Mouse (Mus musculus) urinary bladder, postnatal 14 days (tissue): Measurements from ENCODE around the gene Abcb1a.

Source experiments
- DNase-seq: peaks from one replicate; pipeline ENCODE4 v3.0.0; 2021; ENCODE audit warnings: low spot score

Abcb1a gene

DNA sequence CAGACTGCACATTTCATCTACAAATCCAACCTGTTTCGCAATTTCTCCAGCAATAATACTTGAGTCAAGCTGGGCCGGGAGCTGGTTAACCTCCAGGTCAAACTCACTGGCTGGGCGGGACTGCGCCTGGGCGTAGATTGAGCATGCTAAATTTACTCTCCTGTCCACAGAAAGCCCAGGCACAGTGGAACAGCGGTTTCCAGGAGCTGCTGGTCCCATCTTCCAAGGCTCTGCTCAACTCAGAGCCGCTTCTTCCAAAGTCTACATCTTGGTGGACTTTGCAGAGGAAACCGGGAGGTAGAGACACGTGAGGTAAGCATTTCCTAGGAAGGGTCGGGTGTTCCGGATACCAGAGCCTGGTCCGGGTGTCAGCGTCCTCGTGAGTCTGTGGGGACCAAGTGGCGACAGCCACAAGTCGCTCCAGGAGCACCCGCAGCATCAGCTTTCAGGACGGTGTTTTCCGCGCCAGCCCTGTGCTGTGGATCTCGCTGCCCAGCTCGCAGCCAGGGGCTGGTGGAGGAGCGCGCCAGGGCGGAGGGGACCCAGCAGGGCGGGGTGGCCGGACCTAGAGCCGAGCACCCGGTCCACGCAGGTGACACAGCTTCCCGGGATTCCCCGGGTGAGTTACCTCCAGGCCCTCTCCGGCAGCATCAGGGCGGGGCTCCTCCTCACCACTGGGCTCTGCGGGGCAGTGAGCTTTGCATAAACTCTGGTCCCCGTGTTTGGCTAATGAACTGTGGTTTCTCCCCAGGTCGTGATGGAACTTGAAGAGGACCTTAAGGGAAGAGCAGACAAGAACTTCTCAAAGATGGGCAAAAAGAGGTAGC, at the start of gene Abcb1a:
Gene Abcb1a, plus strand, starts transcription at position 167 of the 827 bp plus-strand sequence.
- DNase-seq, result peak; percentile 21

DNA sequence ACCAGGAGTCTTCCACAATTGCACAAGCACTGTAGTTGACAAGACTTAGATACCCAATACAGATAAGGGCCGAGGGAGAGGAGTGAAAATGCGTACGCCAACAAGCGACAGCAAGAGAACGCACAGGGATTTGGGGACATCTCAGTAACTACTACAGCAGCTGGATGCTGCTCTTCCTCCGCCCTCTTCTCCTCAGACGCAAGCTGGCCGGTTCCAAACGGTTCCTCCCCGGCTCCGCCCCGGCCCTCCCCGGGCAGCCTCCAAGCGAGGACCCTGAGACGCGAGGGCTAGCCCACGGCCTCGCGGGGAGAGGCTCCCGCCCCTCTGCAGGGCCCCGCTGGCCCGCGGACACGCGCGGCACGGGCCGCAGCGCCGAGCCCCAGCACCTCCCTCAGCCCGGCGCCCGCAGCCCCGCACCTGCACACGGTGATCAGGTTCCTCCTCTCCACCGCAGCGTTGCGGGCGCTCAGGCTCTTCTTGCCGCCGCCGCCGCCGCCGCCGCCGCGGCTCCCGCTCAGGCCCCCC, 37.7 kb upstream of the Abcb1a start:
- DNase-seq, result peak; percentile 5

DNA sequence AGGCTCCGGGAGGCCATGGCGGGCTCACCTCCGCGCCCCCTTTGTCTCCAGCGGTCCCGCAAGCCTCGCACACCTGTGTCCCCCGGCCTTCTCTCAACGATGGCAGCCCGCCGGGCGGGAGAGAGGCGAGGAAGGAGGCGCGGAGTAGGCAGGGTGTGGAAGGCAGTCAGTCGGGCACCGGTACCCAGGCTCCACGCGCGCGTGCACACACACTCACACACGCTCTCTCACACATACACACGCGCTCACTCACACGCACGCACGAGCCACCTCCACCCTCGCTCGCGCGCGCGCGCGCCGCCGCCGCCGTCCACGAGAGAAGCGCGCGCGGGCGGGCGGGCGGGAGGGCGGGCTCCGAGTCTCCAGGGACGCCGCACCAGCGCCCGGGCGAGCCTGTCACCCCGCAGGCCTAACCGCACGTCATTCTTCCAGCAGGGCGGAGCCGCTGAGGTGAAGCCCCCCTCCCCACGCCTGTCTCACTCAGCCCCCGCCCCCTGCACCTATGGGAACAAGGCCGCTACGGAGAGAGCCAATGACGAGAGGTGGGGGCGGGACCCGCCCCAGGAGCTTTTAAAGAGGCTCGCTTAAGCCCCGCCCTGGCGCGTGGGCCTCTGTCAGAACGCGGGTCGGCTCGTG, 37.2 kb upstream of the Abcb1a start, which contains the start of gene Rundc3b:
Gene Rundc3b, minus strand, starts transcription at position 357 of the 636 bp plus-strand sequence.
- DNase-seq, result peak; percentile 81

DNA sequence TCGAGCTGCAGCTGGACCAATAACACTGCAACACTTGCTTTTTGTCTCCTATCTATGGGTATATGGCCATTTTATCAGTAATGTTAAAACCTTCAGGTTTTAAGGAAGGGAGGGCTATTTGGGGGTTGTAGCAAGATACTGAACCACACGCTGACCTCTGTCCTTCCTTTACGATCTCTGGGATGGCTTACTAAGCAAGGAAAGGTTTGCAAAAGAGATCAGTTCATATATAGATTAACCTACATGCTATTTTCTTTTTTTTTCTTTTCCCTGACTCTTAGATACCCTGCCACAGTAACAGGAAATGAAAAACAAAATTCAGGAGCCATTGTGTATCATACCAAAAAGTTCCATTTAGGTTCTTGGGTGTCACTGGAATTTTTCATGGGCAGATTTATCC, 27.0 kb upstream of the Abcb1a start:
- no peak for DNase-seq

DNA sequence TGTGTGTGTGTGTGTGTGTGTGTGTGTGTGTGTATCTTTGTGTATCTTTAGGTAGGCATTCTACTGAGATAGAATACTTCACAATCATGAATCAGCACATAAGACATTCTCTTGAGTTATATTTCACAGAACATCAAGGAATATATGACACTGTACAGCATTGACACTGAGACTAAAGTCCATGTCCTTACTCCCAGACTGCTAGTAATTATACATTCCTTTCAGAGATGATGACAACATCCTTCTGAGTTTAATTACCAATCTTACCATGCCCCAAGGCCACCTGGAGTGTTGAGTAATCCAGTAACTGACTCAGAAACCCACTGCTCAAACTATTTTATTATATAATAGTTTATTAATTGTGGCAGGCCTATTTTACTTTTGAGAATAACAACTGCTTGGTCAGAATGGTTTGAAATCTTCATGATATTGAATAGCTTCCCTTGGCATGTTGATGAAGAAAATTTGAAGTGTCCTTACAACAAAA, 25.3 kb upstream of the Abcb1a start:
- DNase-seq, result no peak

DNA sequence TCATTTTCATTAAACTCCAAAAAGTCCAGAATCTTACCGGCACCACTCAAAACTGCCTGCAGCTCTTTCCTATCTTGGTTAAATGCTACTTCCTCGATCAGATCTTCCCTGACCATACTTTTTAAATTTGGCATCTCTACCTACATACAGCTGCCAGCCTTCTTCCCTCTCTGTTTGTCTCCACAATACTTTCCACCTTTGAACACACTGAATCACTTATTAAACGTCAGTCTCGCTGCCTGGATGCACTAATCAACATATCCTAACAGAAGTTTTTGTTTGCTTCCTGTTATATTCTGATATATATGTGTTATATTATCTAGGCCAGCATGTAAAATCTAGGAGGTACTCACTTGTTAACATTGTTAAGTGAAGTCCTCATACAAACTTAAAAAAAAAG, 11.6 kb upstream of the Abcb1a start:
- no peak for DNase-seq

DNA sequence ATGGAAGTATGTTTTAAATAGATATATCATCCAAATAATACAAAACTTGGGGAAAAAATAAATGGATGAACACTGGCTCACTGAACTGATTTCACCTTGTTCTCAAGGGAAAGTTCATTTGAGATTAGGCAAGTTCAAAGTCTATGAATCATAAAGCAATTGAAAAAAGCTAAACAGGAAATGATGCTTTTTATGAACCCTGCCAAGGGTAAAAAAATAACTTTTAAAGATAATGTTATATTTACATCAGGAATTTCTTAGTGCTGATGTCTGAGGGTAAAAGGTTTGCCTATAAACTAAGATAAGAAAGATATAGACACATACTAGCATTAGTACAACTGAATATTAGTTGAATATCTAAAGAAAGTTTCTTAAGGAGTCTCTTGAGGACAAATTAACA, 11.1 kb upstream of the Abcb1a start:
- DNase-seq, result no peak

DNA sequence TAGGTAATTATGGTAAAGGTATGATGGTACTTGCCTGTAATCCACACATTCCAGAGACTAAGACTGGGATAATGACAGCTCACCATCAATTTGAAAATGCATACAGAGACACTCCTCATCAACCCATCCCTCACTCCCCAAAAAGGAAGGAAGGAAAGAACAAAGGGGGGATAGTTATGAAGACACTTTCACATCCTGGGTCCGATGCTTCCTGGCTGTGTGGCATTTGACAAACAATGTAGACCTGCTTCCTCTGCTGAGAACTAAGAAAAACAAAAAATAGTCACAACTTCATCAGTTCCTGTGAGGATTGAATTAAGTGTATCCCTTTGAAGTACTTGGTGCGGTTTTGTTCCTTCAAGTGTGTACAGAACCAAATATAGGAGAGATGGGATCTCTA, 7.8 kb upstream of the Abcb1a start:
- no peak for DNase-seq

DNA sequence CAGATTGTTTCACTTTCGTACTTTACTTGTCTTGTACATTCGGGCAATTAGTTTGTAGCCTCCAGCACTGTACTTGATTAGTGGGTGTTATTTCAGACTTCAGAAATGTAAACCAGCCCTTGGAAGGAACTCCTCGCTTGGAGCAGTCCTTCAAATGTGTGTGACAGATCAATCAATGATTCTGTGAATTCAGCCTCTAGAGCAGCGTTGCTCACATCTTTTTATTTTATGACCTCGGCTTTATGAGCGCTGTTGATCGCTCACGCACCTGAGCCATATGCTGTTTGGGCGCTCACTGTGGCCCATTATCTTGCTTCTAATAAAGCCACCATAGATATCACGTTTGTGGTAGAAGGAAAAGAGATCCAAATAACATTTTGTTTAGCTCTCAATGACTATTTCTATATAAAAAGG, 868 bp downstream of the Abcb1a start:
- DNase-seq, result no peak

DNA sequence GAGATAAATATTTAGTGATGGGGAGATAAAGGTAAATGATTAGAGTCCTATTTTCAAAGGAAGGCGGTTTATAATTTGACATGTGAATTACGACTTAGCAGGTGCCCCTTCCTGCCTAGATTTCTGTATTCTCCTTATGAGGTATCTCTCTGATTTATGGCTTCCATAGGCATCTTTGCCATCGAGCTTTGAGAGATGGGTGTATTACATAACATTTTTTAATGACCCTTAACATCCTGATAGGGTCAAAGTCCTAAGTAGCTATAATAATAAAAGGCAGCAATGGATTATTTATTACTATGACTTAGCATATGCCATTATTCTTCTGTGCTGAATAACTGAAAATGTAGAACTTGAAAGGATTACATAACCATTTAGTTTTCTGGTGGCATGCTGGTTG, 4.8 kb downstream of the Abcb1a start:
- no peak for DNase-seq

DNA sequence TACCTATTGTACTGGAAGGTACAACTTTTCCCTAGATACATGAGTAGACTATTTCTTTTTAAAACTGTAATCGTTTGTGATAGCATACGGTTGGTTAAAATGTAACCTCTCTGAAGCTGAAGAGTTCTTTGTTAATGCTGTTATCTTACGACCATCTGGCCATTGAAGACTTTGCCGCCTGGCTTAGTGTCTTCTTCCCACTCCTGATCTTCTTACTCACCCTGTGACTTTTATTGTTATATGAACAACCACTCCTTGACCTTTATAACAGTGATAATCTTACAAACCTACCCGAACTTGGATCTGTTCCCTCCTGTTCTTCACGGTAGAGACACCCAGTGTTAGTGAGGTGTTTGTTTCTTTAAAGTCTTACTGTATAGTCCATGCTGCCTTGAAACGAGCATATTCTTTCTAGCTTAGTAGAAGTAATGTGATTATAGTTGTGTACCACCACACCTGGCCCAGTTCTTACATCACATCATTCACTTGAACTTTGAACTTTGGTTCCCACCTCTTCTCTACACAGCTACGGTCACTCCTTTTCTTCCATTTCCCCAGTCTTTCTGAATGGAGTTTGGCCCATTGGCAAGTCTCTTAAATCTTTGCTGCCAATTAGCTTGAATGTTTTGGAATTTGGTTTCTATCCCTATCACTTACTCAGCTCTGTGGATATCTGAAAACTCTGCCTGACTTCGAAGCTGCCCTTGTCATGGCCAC, 8.0 kb downstream of the Abcb1a start:
- DNase-seq, result no peak

DNA sequence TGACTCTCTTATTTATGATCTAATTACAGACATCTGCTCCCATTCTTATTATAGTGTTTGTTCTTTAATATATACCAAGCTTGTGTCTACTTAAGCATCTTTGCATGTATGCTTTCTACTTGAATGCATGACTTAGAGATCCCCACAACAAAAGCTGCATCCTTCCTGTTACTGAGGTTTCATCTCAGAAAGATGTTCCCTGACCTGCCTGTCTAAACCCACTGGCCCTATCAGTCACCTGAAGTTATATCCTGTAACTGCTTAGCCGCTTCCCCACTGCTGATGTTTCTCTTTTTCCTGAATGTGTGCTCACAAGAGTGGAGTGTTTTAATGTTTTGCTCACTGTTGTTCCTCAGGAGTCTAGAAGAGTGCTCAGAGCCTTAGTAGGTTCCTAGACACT, 9.7 kb downstream of the Abcb1a start:
- no peak for DNase-seq

DNA sequence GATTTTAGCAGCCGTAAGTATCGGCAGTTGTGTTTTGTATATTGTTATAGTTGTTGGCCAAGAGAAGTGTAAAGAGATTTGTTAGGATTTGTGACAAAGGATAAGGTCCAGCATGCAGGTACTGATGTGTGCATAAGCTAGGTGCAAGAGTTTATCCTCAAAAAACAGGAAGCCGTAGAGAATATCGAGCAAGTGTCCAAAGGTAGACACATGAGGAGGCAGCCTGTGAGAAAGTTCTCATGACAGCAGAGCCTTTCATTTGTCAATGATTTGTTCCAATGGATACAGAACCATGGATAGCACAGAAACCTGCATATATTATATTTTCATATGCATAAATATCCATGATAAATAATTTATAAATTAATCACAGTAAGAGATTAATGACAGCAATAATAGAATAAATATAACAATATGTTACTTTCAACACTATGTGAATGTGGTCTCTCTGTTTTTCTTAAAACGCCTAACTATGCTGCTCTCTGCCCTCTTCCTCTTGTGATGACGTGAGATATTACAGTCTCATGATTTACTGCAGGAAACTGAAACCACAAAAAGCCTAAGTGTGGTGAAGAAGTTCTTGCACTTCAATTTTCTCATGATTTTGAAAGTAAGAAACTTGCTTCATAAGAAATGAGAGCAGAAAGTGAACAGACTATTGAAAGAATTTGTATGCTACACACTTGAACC, 15.5 kb downstream of the Abcb1a start:
- no peak for DNase-seq

DNA sequence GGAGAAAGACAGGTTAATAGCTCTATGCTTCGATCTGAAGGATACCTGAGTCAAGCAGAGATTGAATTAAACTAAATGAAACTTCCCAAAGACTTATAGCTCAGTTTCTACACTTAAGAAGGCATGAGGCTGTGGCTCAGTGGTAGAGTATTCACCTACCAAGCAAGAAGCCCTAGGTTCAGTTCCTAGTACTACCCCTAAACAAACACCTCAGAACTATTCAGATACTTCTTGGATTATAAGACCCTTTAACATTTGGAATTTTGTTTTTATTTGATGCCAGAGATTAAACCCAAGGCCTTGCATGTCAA, 16.0 kb downstream of the Abcb1a start:
- DNase-seq, result no peak

DNA sequence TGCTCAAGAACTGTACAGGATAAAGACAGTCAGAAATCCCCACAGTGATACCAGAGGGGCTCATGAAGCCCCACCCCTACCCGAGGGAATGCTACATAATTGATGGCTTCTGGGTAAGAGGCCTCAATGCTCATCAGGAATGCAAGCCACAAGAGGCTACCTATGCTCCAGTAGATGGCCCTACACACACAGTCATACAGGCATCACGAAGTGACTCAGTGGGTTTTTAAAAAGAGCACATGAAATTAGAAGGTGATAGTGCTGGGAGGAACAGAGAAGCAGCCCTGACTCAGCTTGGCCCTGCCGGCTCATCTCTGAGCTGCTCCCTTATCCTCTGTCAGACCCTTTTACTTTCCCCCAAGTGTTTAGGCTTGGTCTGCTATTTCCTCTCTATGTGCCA, 21.3 kb downstream of the Abcb1a start:
- DNase-seq, result no peak

DNA sequence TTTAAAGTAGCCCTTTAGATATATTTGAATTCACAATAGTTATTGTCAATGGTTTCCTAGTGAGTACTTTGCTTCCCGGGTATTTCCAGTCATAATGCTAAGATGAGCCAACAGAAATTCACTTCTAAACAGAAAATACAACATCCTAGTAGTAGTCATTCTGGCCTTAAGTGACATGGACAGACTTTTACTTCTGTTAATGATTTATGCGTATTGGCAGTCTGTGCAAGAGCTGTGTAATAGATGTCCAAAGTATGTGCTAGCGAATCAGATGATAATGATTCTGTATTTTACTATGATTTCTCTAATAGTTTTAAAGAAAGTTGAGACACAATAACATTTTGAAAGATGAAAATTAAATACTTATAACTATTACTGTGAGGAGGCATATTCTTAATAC, 23.8 kb downstream of the Abcb1a start:
- DNase-seq, result no peak

DNA sequence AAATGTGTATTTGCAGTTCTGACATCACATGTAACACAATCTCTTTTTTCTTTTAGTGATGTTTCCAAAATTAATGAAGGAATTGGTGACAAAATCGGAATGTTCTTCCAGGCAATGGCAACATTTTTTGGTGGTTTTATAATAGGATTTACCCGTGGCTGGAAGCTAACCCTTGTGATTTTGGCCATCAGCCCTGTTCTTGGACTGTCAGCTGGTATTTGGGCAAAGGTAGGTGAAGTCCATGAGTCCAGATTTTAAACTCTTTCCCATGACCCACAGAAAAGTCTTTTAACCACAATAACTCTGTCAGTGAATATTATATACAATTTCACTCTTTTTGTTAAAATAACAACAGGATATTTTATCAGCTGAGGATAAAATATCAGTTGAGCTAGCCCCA, 26.2 kb downstream of the Abcb1a start:
- no peak for DNase-seq

DNA sequence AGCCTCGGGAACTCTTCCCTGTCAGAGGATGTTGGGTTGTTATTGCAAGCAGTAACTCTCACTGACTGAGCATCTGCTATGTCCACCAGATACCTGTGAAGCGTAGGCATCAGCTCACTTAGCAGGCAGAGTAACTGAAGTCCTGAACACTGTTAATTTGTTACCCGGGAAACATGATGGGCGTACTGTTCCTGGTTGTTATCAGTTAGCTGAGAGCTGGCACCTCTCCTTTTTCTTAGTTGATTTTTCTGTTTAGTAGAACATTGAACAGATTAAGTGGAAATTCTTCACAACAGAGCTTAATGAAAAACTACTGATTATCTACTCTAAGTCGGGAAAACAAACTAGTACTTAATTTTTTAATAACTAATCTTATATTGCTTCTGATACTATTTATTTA, 27.7 kb downstream of the Abcb1a start:
- no peak for DNase-seq

DNA sequence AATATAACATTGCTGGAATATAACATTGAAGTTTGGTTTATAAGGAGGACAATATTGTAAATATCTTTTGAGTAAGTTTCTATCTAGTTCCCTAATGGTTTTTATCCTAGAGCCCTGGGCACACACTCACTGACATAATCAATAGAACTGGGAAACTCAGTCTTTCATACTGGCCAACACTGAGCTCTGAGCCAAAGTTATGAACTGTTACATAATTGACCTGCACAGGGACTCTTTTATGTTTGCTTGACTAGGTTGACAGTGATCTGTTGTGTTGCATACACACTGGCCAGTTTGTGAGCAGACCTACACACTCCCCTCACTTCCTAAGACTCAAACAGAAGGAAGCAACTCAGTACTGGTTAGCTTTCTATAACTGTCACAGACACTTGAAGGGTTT, 56.2 kb downstream of the Abcb1a start:
- DNase-seq, result no peak

DNA sequence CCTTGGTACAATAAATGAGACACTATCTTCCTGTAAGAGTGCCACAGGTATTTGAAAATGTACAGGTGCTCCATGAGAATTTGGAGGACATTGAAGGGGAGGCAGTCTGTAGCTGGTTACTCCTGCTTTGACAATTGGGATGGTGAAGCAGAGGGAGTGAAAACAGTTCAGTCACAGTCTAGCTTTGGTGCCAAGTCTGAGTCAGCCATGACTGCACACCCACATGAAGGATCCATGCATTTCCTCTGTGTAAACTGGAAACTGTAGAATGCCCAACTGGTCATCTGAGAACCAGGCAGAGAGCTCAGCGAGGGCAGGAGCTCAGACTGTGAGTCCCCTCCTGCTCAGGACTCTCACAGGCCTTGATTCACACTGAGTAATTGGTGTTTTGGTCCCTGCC, 59.7 kb downstream of the Abcb1a start:
- no peak for DNase-seq

DNA sequence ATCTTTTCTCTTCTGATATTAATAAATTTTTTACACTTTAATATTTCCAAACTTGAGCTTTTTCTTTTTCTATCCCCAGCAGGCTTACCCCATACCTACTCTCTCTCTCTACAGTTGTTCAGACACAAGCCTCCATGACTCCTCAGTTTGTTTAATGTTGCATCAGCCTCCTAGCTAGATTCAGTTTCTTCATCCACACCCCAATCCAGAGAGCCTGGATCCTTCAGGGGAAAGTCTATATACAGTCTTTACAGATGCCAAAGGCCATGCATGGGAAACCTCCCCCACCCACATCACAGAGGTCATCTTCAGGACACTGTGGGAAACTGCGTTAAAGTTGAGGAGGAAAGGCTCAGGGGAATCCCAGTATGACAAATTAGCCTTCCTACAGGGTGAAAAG, 62.3 kb downstream of the Abcb1a start:
- no peak for DNase-seq

DNA sequence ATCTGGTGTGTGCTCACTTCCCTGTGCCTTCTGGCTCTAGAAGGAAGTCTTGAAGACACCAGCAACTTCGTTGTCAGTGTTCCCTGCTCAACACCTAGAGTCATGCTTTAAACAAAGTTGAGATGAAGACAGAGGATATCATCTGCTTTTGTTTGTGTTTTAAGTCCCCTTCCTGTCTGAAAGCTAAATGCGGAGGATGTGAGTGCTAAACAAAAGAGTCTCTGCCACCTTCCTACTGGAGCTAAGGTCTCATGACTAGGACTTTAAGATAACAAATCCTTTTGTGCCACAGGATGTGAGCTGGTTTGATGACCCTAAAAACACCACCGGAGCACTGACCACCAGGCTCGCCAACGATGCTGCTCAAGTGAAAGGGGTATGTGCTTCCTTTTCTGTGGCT, 63.0 kb downstream of the Abcb1a start:
- no peak for DNase-seq
